Mouse (Mus musculus) heart, adult 8-10 months (tissue): Measurements from ENCODE around the gene Amigo3. TPM values are rescaled to one million over a fixed set of nuclear protein-coding genes. Genes with fewer than 3 reads are reported as not detected.

Experiments used
- DNase-seq: peaks from one replicate; pipeline ENCODE4 v3.0.0; 2022; ENCODE audit warnings: low spot score
- total RNA-seq, 4 experiments: library from RNA; stranded (reverse); gene quantifications; 2 replicates each; pipeline ENCODE4 v1.2.4; 2022

Gene Amigo3
- total RNA-seq, 4 experiments from 2014 or later = 1.3 to 3.1 (median 1.6) TPM

DNA sequence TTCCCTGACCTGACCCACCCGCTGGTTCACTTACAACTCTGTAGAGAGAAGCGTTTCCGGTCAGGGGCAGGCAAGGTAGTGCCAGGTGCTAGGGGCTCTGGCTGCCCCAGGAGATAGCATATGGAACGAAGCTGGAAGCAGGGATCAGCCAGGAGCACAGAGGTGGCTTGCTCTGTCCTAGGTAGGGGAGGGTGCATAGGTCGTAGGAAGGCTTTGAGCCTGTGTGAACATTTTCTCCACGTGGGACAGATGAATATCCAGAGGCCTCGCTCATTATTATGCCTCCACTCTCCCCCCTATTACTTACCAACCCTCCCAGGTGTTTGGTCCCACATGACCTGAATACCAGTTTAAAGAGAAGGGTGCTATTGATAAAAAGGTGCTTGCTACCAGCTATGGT is 548 bp upstream of the Amigo3 start:
- no peak for DNase-seq

DNA sequence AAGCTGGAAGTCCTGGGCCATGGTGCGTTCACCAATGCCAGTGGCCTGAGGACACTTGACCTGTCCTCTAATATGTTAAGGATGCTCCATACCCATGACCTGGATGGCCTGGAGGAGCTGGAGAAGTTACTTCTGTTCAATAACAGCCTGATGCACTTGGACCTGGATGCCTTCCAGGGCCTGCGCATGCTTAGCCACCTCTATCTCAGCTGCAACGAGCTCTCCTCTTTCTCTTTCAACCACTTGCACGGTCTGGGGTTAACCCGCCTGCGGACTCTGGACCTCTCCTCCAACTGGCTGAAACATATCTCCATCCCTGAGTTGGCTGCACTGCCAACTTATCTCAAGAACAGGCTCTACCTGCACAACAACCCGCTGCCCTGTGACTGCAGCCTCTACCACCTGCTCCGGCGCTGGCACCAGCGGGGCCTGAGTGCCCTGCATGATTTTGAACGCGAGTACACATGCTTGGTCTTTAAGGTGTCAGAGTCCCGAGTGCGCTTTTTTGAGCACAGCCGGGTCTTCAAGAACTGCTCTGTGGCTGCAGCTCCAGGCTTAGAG is 786 bp downstream of the Amigo3 start:
- DNase-seq = no peak

GRCm38 (mm10) chr9:108054331-108055040 is 1.5 kb downstream of the Amigo3 start:
- no peak for DNase-seq

DNA sequence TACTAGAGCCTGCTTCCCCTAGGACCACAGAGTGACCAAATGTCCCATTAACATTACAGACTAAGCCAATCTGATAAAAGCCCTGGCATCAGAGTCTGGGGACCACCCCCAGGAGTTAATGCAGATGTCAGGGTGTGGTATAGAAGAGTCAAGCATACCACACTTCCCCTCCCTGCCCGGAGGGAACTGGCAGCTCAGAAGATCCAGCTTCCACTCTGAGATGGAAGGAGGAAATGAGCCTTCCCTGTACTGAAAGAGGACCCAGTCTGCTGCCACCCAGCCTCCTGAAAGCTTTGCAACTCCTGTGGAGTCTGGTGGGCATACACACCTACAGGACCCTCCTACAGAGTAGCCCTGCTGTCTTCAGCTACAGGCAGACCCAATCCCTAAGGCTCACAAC is 2.1 kb downstream of the Amigo3 start:
- DNase-seq = no peak

DNA sequence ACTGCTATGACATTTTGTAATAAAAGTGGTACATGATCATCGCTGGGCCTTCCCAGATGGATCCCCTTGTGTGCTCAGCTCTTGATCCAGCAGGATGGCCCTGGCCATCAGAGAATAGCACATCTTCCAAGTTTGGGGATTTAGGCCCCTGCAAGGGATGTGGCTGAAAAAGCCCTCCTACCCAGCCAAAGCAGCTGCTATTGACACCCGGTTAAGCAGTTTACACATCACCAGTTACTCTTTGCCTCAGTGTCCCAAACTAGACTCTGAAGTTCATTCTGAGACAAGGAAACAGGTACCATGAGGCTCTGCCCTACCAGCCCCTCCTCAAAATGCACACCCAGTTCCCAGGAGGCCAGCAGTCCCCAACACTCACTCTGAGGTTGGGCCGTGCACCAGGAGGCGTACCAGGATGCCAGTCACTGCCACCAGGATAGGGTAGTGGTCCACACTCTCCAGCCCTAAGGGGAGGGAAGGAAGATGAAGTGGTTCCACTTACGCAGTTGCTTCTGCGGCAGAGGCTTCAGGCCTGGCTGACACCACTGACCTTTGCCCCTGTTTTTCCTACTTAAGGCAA is 2.8 kb downstream of the Amigo3 start:
- no peak for DNase-seq

- DNase-seq = no peak
These were observed 3.7 kb downstream of the Amigo3 start for GRCm38 (mm10) chr9:108056361-108057261.

- no peak for DNase-seq
These were observed 4.3 kb downstream of the Amigo3 start for GRCm38 (mm10) chr9:108057262-108057562.

DNA sequence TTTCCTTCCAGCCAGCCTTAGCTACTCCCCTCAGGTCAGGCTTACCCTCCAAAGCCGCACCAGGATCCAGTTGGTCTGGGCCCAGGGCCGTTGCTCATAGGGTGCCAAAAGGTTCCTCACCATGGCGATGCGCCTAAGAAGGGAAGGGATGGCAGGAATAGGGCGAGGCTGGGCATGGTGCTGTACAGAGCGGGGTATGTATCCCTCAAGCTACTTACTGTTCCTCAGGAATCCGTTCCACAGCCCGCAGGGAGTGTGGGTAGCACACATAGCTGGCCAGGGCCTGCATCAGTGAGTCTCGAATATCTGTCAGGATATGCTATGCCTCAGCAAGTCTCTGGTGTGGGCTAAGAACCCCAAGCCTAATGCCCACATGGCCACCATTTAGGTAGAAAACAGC is 5.3 kb downstream of the Amigo3 start:
- no peak for DNase-seq

GRCm38 (mm10) chr9:108062142-108062541 is 9.2 kb downstream of the Amigo3 start:
- DNase-seq = no peak

GRCm38 (mm10) chr9:108063361-108063760 is 10.4 kb downstream of the Amigo3 start:
- DNase-seq = no peak

- DNase-seq = peak; percentile 49
These were observed 12.6 kb downstream of the Amigo3 start for GRCm38 (mm10) chr9:108065491-108066011.

GRCm38 (mm10) chr9:108067199-108067598 is 14.2 kb downstream of the Amigo3 start:
- DNase-seq = no peak

DNA sequence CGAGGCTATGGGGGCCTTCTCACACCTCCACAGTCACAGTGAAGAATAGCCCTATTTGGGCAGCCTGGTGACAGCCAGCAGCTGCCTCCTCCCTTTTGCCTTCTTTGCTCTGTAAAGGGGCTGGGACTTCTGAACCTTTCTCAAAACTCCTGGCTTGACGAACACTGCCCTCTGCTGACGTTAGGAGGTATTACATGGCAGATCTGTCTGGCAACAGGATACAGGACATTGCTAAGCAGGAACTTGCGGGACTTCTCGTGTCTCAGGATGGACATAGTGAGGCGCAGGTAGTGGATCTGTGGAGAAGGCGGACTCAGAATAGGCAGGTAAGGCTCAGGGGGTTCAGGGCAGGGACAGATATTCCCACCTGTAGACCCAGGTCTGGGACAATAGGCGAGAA is 14.9 kb downstream of the Amigo3 start:
- DNase-seq = peak; percentile 90

GRCm38 (mm10) chr9:108069007-108069406 is 16.0 kb downstream of the Amigo3 start:
- DNase-seq = no peak

GRCm38 (mm10) chr9:108069529-108069928 is 16.6 kb downstream of the Amigo3 start:
- no peak for DNase-seq

- DNase-seq = no peak
These were observed 18.8 kb downstream of the Amigo3 start for GRCm38 (mm10) chr9:108071801-108072200.

- DNase-seq = no peak
These were observed 19.5 kb downstream of the Amigo3 start for GRCm38 (mm10) chr9:108072481-108072924.

DNA sequence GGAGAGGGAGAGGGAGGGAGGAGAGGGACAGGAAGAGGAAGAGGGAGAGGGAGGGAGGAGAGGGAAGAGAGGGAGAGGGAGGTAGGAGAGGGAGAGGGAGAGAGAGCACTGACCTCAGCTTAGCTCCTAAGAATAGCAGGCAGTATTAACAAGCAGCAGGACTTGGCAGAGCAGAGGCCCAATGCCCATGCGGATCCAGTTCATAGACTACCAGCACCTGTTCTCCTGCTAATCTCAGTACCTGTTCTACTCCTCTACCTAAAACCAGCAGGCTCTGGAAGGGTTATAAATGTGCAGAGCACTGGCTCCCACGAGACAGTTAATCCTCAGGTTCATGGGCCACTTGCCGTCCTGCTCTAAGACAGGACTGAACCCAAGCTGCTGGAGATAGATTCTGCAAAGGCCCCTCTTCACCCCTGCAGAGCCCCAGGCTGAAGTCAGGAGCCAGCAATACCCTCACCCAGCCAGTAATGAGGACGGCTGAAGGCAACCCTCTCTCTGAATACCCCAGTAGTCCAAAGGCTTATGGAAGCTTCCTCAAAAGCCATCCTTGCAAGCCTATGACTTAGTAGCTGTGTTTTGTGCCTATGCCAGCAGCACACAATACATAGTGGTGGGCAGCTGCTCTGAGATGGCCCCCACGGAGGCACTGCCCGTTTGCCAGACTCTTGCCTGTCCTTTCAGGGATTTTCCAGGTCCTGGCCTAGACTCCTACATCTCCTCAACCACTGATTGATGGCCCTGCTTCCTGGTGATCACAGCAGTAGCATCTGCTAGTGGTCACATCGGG is 20.4 kb downstream of the Amigo3 start:
- DNase-seq = no peak

DNA sequence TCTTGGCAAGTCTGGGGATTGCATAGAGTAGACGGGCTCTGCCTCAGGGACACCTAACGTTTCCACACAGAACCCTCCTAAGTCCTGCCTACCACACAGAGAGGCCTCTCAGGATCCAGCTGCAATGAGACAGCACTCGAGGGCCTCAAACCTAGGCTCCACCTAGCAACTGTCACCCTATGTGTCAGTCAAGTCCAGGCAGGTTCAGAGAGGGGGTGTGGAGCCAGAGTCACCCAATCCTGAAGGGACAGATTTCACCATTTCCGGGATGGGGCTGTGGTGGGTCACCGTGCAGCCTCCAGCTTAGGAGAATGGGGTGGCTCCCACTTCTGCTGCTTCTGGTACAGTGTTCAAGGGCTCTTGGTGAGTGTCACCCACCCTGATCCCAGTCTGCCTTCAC is 27.2 kb downstream of the Amigo3 start, which contains the start of gene Mst1:
TSS of gene Mst1 (plus strand) at position 269 of the 400 bp plus-strand sequence.
- no peak for DNase-seq

- DNase-seq = no peak
These were observed 29.6 kb downstream of the Amigo3 start for GRCm38 (mm10) chr9:108082549-108082948.

DNA sequence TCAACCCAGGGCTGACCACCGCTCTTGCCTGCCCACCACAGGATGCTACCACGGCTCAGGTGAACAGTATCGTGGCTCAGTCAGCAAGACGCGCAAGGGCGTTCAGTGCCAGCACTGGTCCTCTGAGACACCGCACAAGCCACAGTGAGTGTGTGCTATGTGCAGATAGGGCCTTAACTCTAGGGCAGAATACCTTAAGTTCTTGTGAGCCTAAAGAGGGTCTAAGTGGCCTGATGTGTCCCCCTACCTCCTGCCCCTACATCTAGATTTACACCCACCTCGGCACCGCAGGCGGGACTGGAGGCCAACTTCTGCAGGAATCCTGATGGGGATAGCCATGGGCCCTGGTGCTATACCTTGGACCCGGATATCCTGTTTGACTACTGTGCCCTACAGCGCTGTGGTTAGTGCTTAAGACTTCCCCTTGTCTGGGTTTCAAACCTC is 30.1 kb downstream of the Amigo3 start, which contains the start of gene Rnf123:
TSS of gene Rnf123 (minus strand) at position 359 of the 444 bp plus-strand sequence.
- DNase-seq = no peak
